Mouse (Mus musculus) thymus, adult 2 months (tissue): Measurements from ENCODE around the gene Fcgr3.

Source experiments
- CTCF ChIP-seq: fragments of 200-500 bp; IDR thresholded peaks from 2 replicates; pipeline ENCODE4 v1.5.1; 2012; ENCODE audit warnings: mild to moderate bottlenecking, control low read depth, low read length, moderate library complexity, borderline replicate concordance; ENCODE audit not compliant: control insufficient read depth, poor library complexity, insufficient read depth; ENCODE audit errors: extremely low read depth
- POLR2A ChIP-seq: fragments of 200-500 bp; IDR thresholded peaks from 2 replicates; pipeline ENCODE4 v1.6.1; 2012; ENCODE audit warnings: mild to moderate bottlenecking, low read length, control low read depth, moderate library complexity; ENCODE audit not compliant: control insufficient read depth, poor library complexity, insufficient read depth; ENCODE audit errors: extremely low read depth

DNA sequence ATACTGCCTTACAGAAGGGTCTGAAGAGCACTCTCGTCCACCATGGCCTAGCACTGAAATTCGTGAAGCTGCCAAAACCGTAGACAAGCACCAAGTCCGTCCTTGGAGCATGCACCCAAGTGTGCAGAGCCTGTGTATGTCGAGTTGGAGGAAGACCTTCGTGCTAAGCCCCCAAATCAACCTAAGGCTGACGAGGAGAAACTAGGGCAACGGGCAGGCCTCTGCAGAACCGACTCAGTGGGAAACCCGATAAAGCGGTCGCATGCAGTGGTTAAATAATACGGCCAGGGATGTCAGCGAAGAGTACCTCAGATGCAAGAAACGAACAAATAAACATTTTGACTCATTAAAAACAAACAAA lies 45.9 kb upstream of the Fcgr3 start:
- no peak for TF ChIP-seq POLR2A
- TF ChIP-seq CTCF: no peak
